Mouse (Mus musculus): ENCODE data around the gene 2010111I01Rik.
A peak's percentile ranks its signal among the peaks of the same experiment; 100 is the strongest.

- TF ChIP-seq JUND (IDR thresholded peaks at IDR 0.05; ENCODE audit: low read depth, low read length) = no peak
- no peak; a peak in 1 of 6 replicates for TF ChIP-seq CTCF (IDR thresholded peaks at IDR 0.05 in 2 of 3, conservative IDR thresholded peaks at IDR 0.05 in 1 of 3; ENCODE audit: control insufficient read depth in 1 of 3, insufficient read depth in 1 of 3, low read depth in 2 of 3, low read length in 3 of 3, poor library complexity in 1 of 3, severe bottlenecking in 1 of 3)
- no peak for TF ChIP-seq SIN3A (IDR thresholded peaks at IDR 0.05; ENCODE audit: low read length)
- TF ChIP-seq MYB (IDR thresholded peaks at IDR 0.05; ENCODE audit: low read depth, low read length) = 0 out of 2 replicates have a peak, but pooled peaks have one; percentile 31
- TF ChIP-seq KAT2A (conservative IDR thresholded peaks at IDR 0.05; ENCODE audit: low read depth, low read length) = no peak
Observed at GRCm38 (mm10) chr13:63112598-63113372, 148.1 kb downstream of the 2010111I01Rik start.

All from MEL (cell line).